Mouse (Mus musculus) megakaryocyte progenitor cell, adult 5-6 weeks (primary cell): ENCODE measurements around the gene Hmgcl. TPM values are rescaled to one million over a fixed set of nuclear protein-coding genes. Genes with fewer than 3 reads are reported as not detected.
A peak's percentile ranks its signal among the peaks of the same experiment; 100 is the strongest.

Experiments
- ATAC-seq: replicated peaks from 2 replicates; pipeline ENCODE4 v1.8.0; 2016; ENCODE audit warnings: mild to moderate bottlenecking, moderate TSS enrichment, inconsistent platforms; ENCODE audit not compliant: poor library complexity
- total RNA-seq, 2 experiments: library from RNA; stranded (forward) in 1 of 2; stranded (reverse) in 1 of 2; fragments of 157-497, 149-512 nt in 1 of 2; fragments of 200-1000 nt in 1 of 2; gene quantifications; 2 replicates each; pipeline versions ENCODE4 v1.2.3 to v1.2.4; 2015 to 2017

The Hmgcl gene
- total RNA-seq, 2 experiments from 2014 or later: 48.1 to 51.4 TPM

GRCm38 (mm10) chr4:135984556-135984955, 38.3 kb downstream of the Hmgcl start:
- ATAC-seq: no peak

- ATAC-seq: peak; percentile 77
These were observed 38.9 kb downstream of the Hmgcl start for GRCm38 (mm10) chr4:135985193-135985592.

GRCm38 (mm10) chr4:135985769-135986168, 39.5 kb downstream of the Hmgcl start:
- no peak for ATAC-seq

- ATAC-seq: no peak
These were observed 40.2 kb downstream of the Hmgcl start for GRCm38 (mm10) chr4:135986301-135986942.

- peak; percentile 74 for ATAC-seq
These were observed 40.9 kb downstream of the Hmgcl start, which contains the start of gene Pithd1 for GRCm38 (mm10) chr4:135986943-135987710. TSS of gene Pithd1 (minus strand) at chr4:135987264.

GRCm38 (mm10) chr4:135987714-135988113, 41.5 kb downstream of the Hmgcl start:
- no peak for ATAC-seq

GRCm38 (mm10) chr4:135993941-135994340, 47.7 kb downstream of the Hmgcl start:
- no peak for ATAC-seq

- ATAC-seq: no peak
These were observed 48.9 kb downstream of the Hmgcl start for GRCm38 (mm10) chr4:135995118-135995517.

GRCm38 (mm10) chr4:136004107-136004675, 57.9 kb downstream of the Hmgcl start:
- peak; percentile 63; the same call in 1 of the 2 replicates for ATAC-seq

GRCm38 (mm10) chr4:136004921-136005320, 58.7 kb downstream of the Hmgcl start:
- no peak for ATAC-seq

- ATAC-seq: no peak
These were observed 60.6 kb downstream of the Hmgcl start for GRCm38 (mm10) chr4:136006821-136007220.

- no peak for ATAC-seq
These were observed 62.7 kb downstream of the Hmgcl start for GRCm38 (mm10) chr4:136008782-136009447.

- ATAC-seq: no peak
These were observed 64.3 kb downstream of the Hmgcl start for GRCm38 (mm10) chr4:136010586-136010985.

Other genes with a start within 250 kb of the Hmgcl start
- not detected in 2 replicates for gene Il22ra1, start 218.3 kb upstream of the Hmgcl start, total RNA-seq (2015)
- not detected in 2 replicates for gene Il22ra1, start 218.3 kb upstream of the Hmgcl start, total RNA-seq (2017)
- not detected in 2 replicates for gene Myom3, start 186.7 kb upstream of the Hmgcl start, total RNA-seq (2015)
- gene Myom3, start 186.7 kb upstream of the Hmgcl start, total RNA-seq (2017): not detected in 2 replicates
- gene Srsf10, start 90.7 kb upstream of the Hmgcl start, total RNA-seq (2015): 195 and 208 TPM in 2 replicates
- gene Srsf10, start 90.7 kb upstream of the Hmgcl start, total RNA-seq (2017): 200 and 240 TPM in 2 replicates
- 151 TPM in 2 replicates for gene Pnrc2, start 72.6 kb upstream of the Hmgcl start, total RNA-seq (2015)
- 131 and 154 TPM in 2 replicates for gene Pnrc2, start 72.6 kb upstream of the Hmgcl start, total RNA-seq (2017)
- 6.5 and 7.0 TPM in 2 replicates for gene Cnr2, start 51.1 kb upstream of the Hmgcl start, total RNA-seq (2015)
- gene Cnr2, start 51.1 kb upstream of the Hmgcl start, total RNA-seq (2017): 5.2 and 6.7 TPM in 2 replicates
- 27.9 and 39.3 TPM in 2 replicates for gene Fuca1, start 25.7 kb upstream of the Hmgcl start, total RNA-seq (2015)
- 122 and 139 TPM in 2 replicates for gene Fuca1, start 25.7 kb upstream of the Hmgcl start, total RNA-seq (2017)
- 4.4 and 5.2 TPM in 2 replicates for gene Gale, start 17.3 kb downstream of the Hmgcl start, total RNA-seq (2015)
- 2.2 and 4.7 TPM in 2 replicates for gene Gale, start 17.3 kb downstream of the Hmgcl start, total RNA-seq (2017)
- 37.2 and 42.6 TPM in 2 replicates for gene Lypla2, start 26.2 kb downstream of the Hmgcl start, total RNA-seq (2015)
- 15.7 and 21.9 TPM in 2 replicates for gene Lypla2, start 26.2 kb downstream of the Hmgcl start, total RNA-seq (2017)
- 19.8 and 22.7 TPM in 2 replicates for gene Pithd1, start 40.8 kb downstream of the Hmgcl start, total RNA-seq (2015)
- 18.3 and 31.5 TPM in 2 replicates for gene Pithd1, start 40.8 kb downstream of the Hmgcl start, total RNA-seq (2017)
- gene Eloa, start 75.3 kb downstream of the Hmgcl start, total RNA-seq (2015): 55.2 and 58.2 TPM in 2 replicates
- gene Eloa, start 75.3 kb downstream of the Hmgcl start, total RNA-seq (2017): 50.3 and 56.8 TPM in 2 replicates
- 1,572 and 1,580 TPM in 2 replicates for gene Rpl11, start 107.0 kb downstream of the Hmgcl start, total RNA-seq (2015)
- 841 and 996 TPM in 2 replicates for gene Rpl11, start 107.0 kb downstream of the Hmgcl start, total RNA-seq (2017)
- 0.44 and 1.4 TPM in 2 replicates for gene Id3, start 197.0 kb downstream of the Hmgcl start, total RNA-seq (2015)
- gene Id3, start 197.0 kb downstream of the Hmgcl start, total RNA-seq (2017): 1.0 and 2.4 TPM in 2 replicates
- 5.6 and 7.5 TPM in 2 replicates for gene E2f2, start 225.9 kb downstream of the Hmgcl start, total RNA-seq (2015)
- gene E2f2, start 225.9 kb downstream of the Hmgcl start, total RNA-seq (2017): 5.9 and 6.1 TPM in 2 replicates